Mouse (Mus musculus) heart, postnatal 0 days (tissue): Measurements from ENCODE around the gene Gse1. TPM values are rescaled to one million over a fixed set of nuclear protein-coding genes. Genes with fewer than 3 reads are reported as not detected.

ENCODE experiments used
- ATAC-seq: fragments of 200-750 bp; cut with Nextera tagmentation; 2 replicates; pipeline ENCODE4 v1.8.0; 2017; ENCODE audit warnings: low read depth, moderate number of reproducible peaks, moderate library complexity; ENCODE audit not compliant: insufficient read depth
- DNase-seq: peaks from one replicate; pipeline ENCODE4 v3.0.0-alpha.2; 2016; ENCODE audit warnings: low spot score
- H3K27ac ChIP-seq: fragments of 300-500 bp; sonication (generic); 2 replicates; pipeline ENCODE4 v1.5.1; 2014; ENCODE audit warnings: low read depth, mild to moderate bottlenecking
- H3K27me3 ChIP-seq: fragments of 300-500 bp; sonication (generic); 2 replicates; pipeline ENCODE4 v1.6.1; 2014; ENCODE audit warnings: low read length, mixed read lengths; ENCODE audit not compliant: control insufficient read depth, insufficient read depth
- H3K36me3 ChIP-seq: fragments of 300-500 bp; sonication (generic); replicated peaks from 2 replicates; pipeline ENCODE4 v1.6.1; 2014; ENCODE audit warnings: low read length, mixed read lengths; ENCODE audit not compliant: control insufficient read depth, insufficient read depth
- H3K4me1 ChIP-seq: fragments of 300-500 bp; sonication (generic); 2 replicates; pipeline ENCODE4 v1.6.1; 2014; ENCODE audit warnings: antibody characterized with exemption; ENCODE audit not compliant: control insufficient read depth, insufficient read depth
- H3K4me2 ChIP-seq: fragments of 300-500 bp; sonication (generic); 2 replicates; pipeline ENCODE4 v1.6.1; 2014; ENCODE audit warnings: low read depth, mild to moderate bottlenecking, low read length, moderate library complexity
- H3K4me3 ChIP-seq: fragments of 300-500 bp; sonication (generic); 2 replicates; pipeline ENCODE4 v1.5.1; 2014; ENCODE audit warnings: low read depth, low read length
- H3K9ac ChIP-seq: fragments of 300-500 bp; sonication (generic); replicated peaks from 2 replicates; pipeline ENCODE4 v1.6.1; 2014; ENCODE audit warnings: low read depth, low read length, mixed read lengths
- H3K9me3 ChIP-seq: fragments of 300-500 bp; sonication (generic); replicated peaks from 2 replicates; pipeline ENCODE4 v1.6.1; 2016; ENCODE audit warnings: low read length; ENCODE audit not compliant: control insufficient read depth
- CTCF ChIP-seq: IDR thresholded peaks from 2 replicates; pipeline ENCODE4 v1.5.1; 2016; ENCODE audit warnings: antibody characterized with exemption, control low read depth, low read depth
- EP300 ChIP-seq: IDR thresholded peaks from 2 replicates; pipeline ENCODE4 v1.6.1; 2016; ENCODE audit warnings: antibody characterized with exemption, low read depth
- WGBS: fragments of 180-500 bp; shearing (Covaris S2); extraction: QIAGEN DNeasy Blood & Tissue Kit; methylation state at CpG from one replicate; pipeline ENCODE4 v1.1.7; 2014; 5-methylcytosine and 5-hydroxymethylcytosine counted together
- polyA plus RNA-seq: library from polyadenylated mRNA; unstranded; fragments of >200 nt; fragmentation: Nextera tagmentation; extraction: Ambion mirVana; gene quantifications from 2 replicates; pipeline ENCODE4 v1.2.1, GENCODE M21; 2015
- total RNA-seq: library from RNA; depleted of rRNA; stranded (reverse); fragments of >200 nt; gene quantifications from 2 replicates; pipeline ENCODE4 v1.2.3, GENCODE M21; 2014; ENCODE audit warnings: low replicate concordance

Gse1 gene
- total and polyA plus RNA-seq, 2 experiments from 2014 or later = 5.4 to 18.7 TPM

GRCm38 (mm10) chr8:120416522-120417394 is 188.5 kb downstream of the Gse1 start:
- Histone ChIP-seq H3K36me3 (no peaks in the 10 kb centered on the region), H3K4me2 (peak overlapping the region; percentile 50), H3K9ac (peak overlapping the region; percentile 55), H3K4me1 (peaks cover 28% of the 10 kb centered on the region), H3K27ac (peak overlapping the region; percentile 83), H3K9me3 (no peaks in the 10 kb centered on the region), H3K27me3 (no peaks in the 10 kb centered on the region), H3K4me3 (no peak overlapping the region)
- WGBS = 10% methylated on average over 33 of the region's 33 CpGs
- DNase-seq (peak; percentile 76), ATAC-seq (peak; percentile 84)
- TF ChIP-seq CTCF (peak; percentile 30), EP300 (0 out of 2 replicates have a peak, but pooled peaks have one; percentile 32)

GRCm38 (mm10) chr8:120418188-120418587 is 189.9 kb downstream of the Gse1 start:
- Histone ChIP-seq H3K36me3 (no peaks in the 10 kb centered on the region), H3K9me3 (no peaks in the 10 kb centered on the region), H3K4me3 (no peak overlapping the region), H3K4me1 (peaks cover 30% of the 10 kb centered on the region), H3K27ac (no peak overlapping the region), H3K9ac (no peak overlapping the region), H3K4me2 (no peak overlapping the region), H3K27me3 (no peaks in the 10 kb centered on the region)
- TF ChIP-seq EP300 (no peak), CTCF (no peak)
- no peak for ATAC-seq
- DNase-seq = no peak
- WGBS = 74% methylated on average over 5 of the region's 5 CpGs

GRCm38 (mm10) chr8:120419675-120420074 is 191.4 kb downstream of the Gse1 start:
- H3K9ac ChIP-seq = no peak overlapping the region
- no peaks in the 10 kb centered on the region for H3K9me3 ChIP-seq
- no peak overlapping the region for H3K4me2 ChIP-seq
- H3K36me3 ChIP-seq = no peaks in the 10 kb centered on the region
- WGBS = 66% methylated on average over 9 of the region's 9 CpGs
- no peak overlapping the region for H3K4me3 ChIP-seq
- no peak for ATAC-seq
- no peaks in the 10 kb centered on the region for H3K27me3 ChIP-seq
- H3K4me1 ChIP-seq = peaks cover 37% of the 10 kb centered on the region
- no peak for DNase-seq
- H3K27ac ChIP-seq = no peak overlapping the region
- no peak for TF ChIP-seq EP300
- no peak for TF ChIP-seq CTCF

- no peak overlapping the region for H3K4me3 ChIP-seq
- no peaks in the 10 kb centered on the region for H3K36me3 ChIP-seq
- no peak overlapping the region for H3K4me2 ChIP-seq
- no peak for ATAC-seq
- TF ChIP-seq CTCF (no peak), EP300 (no peak)
- no peaks in the 10 kb centered on the region for H3K9me3 ChIP-seq
- 50% methylated on average over 5 of the region's 5 CpGs for WGBS
- H3K27me3 ChIP-seq = no peaks in the 10 kb centered on the region
- peaks cover 43% of the 10 kb centered on the region for H3K4me1 ChIP-seq
- no peak overlapping the region for H3K27ac ChIP-seq
- no peak for DNase-seq
- no peak overlapping the region for H3K9ac ChIP-seq
These were observed 192.0 kb downstream of the Gse1 start for GRCm38 (mm10) chr8:120420226-120420625.

GRCm38 (mm10) chr8:120421638-120422037 is 193.4 kb downstream of the Gse1 start:
- WGBS = 11% methylated on average over 9 of the region's 9 CpGs
- ATAC-seq = no peak
- H3K4me2 ChIP-seq = no peak overlapping the region

GRCm38 (mm10) chr8:120422236-120422635 is 194.0 kb downstream of the Gse1 start:
- no peaks in the 10 kb centered on the region for H3K36me3 ChIP-seq
- TF ChIP-seq EP300 (no peak), CTCF (no peak)
- ATAC-seq = no peak
- 88% methylated on average over 8 of the region's 8 CpGs for WGBS
- no peak overlapping the region for H3K9ac ChIP-seq
- peaks cover 48% of the 10 kb centered on the region for H3K4me1 ChIP-seq
- H3K9me3 ChIP-seq = no peaks in the 10 kb centered on the region
- no peaks in the 10 kb centered on the region for H3K27me3 ChIP-seq
- no peak overlapping the region for H3K4me3 ChIP-seq
- H3K27ac ChIP-seq = no peak overlapping the region
- no peak for DNase-seq
- no peak overlapping the region for H3K4me2 ChIP-seq

More at GRCm38 (mm10) chr8:120421638-120422037, 193.4 kb downstream of the Gse1 start:
- Histone ChIP-seq H3K4me3 (no peak overlapping the region), H3K9me3 (no peaks in the 10 kb centered on the region), H3K9ac (no peak overlapping the region), H3K36me3 (no peaks in the 10 kb centered on the region), H3K27me3 (no peaks in the 10 kb centered on the region), H3K4me1 (peaks cover 50% of the 10 kb centered on the region), H3K27ac (no peak overlapping the region)
- no peak for TF ChIP-seq EP300
- no peak for TF ChIP-seq CTCF
- no peak for DNase-seq
